Mouse (Mus musculus) limb, embryonic 14.5 days (tissue): ENCODE results near the gene BC004004. TPM values are rescaled to one million over a fixed set of nuclear protein-coding genes. Genes with fewer than 3 reads are reported as not detected.
"Not testable (repeated sequence)": the region's sequence is repeated elsewhere in the genome, so short reads cannot be mapped to it uniquely, and the experiment has no call there.

ENCODE experiments used
- ATAC-seq: fragments of 200-750 bp; cut with Nextera tagmentation; 2 replicates; pipeline ENCODE4 v1.8.0; 2017; ENCODE audit warnings: low read depth, moderate number of reproducible peaks, moderate TSS enrichment; ENCODE audit not compliant: low FRiP score
- DNase-seq: peaks from one replicate; pipeline ENCODE4 v3.0.0-alpha.2; 2015; ENCODE audit warnings: low spot score
- H3K27ac ChIP-seq: fragments of 300-500 bp; sonication (generic); replicated peaks from 2 replicates; pipeline ENCODE4 v1.5.1; 2014; ENCODE audit warnings: low read depth, mild to moderate bottlenecking, low read length, moderate library complexity, mixed read lengths
- H3K27me3 ChIP-seq: fragments of 300-500 bp; sonication (generic); 2 replicates; pipeline ENCODE4 v1.6.1; 2014; ENCODE audit warnings: low read length, mixed read lengths; ENCODE audit not compliant: control insufficient read depth, insufficient read depth
- H3K36me3 ChIP-seq: fragments of 300-500 bp; sonication (generic); 2 replicates; pipeline ENCODE4 v1.6.1; 2014; ENCODE audit warnings: mild to moderate bottlenecking, low read length, moderate library complexity, mixed read lengths; ENCODE audit not compliant: control insufficient read depth, insufficient read depth
- H3K4me1 ChIP-seq: fragments of 300-500 bp; sonication (generic); 2 replicates; pipeline ENCODE4 v1.6.1; 2014; ENCODE audit warnings: antibody characterized with exemption, low read length, mixed read lengths; ENCODE audit not compliant: control insufficient read depth, insufficient read depth
- H3K4me2 ChIP-seq: fragments of 300-500 bp; sonication (generic); replicated peaks from 2 replicates; pipeline ENCODE4 v1.6.1; 2014; ENCODE audit warnings: low read depth, mild to moderate bottlenecking, low read length, moderate library complexity; ENCODE audit not compliant: severe bottlenecking
- H3K4me3 ChIP-seq: fragments of 300-500 bp; sonication (generic); replicated peaks from 2 replicates; pipeline ENCODE4 v1.5.1; 2014; ENCODE audit warnings: low read length
- H3K9ac ChIP-seq: fragments of 300-500 bp; sonication (generic); 2 replicates; pipeline ENCODE4 v1.6.1; 2014; ENCODE audit warnings: mild to moderate bottlenecking, low read depth, low read length, moderate library complexity; ENCODE audit not compliant: severe bottlenecking
- H3K9me3 ChIP-seq: fragments of 300-500 bp; sonication (generic); 2 replicates; pipeline ENCODE4 v1.6.1; 2016; ENCODE audit warnings: low read length; ENCODE audit not compliant: control insufficient read depth
- POLR2A ChIP-seq: fragments of 200-500 bp; IDR thresholded peaks from 2 replicates; pipeline ENCODE4 v1.8.0; 2012; ENCODE audit warnings: inconsistent platforms, mild to moderate bottlenecking, moderate library complexity, borderline replicate concordance; ENCODE audit not compliant: insufficient read depth, insufficient read length; ENCODE audit errors: extremely low read depth
- WGBS: fragments of 180-500 bp; shearing (Covaris S2); extraction: QIAGEN DNeasy Blood & Tissue Kit; methylation state at CpG from one replicate; pipeline ENCODE4 v1.1.7; 2014; 5-methylcytosine and 5-hydroxymethylcytosine counted together
- polyA plus RNA-seq, 2 experiments: library from polyadenylated mRNA; depleted of rRNA in 1 of 2; stranded (reverse) in 1 of 2; unstranded in 1 of 2; fragments of >200 nt; fragmentation: Nextera tagmentation in 1 of 2; extraction: Ambion mirVana in 1 of 2; gene quantifications; 2 replicates each; pipeline versions ENCODE4 v1.2.1 to v1.2.3; 2012 to 2014

Gene BC004004
- polyA plus RNA-seq, 2 experiments: 58.7 to 85.3 TPM

GRCm38 (mm10) chr17:29247881-29248280 is 20.7 kb upstream of the BC004004 start:
- no peaks in the 10 kb centered on the region for H3K9me3 ChIP-seq
- no peak overlapping the region for H3K27ac ChIP-seq
- H3K4me2 ChIP-seq: no peak overlapping the region
- no peak overlapping the region for H3K4me3 ChIP-seq
- H3K36me3 ChIP-seq: peaks cover 31% of the 10 kb centered on the region
- no peaks in the 10 kb centered on the region for H3K27me3 ChIP-seq
- peaks cover 25% of the 10 kb centered on the region for H3K4me1 ChIP-seq
- H3K9ac ChIP-seq: no peak overlapping the region
- no peak for TF ChIP-seq POLR2A
- DNase-seq (no peak), ATAC-seq (no peak)
- 75% methylated on average over 13 of the region's 13 CpGs for WGBS

DNA sequence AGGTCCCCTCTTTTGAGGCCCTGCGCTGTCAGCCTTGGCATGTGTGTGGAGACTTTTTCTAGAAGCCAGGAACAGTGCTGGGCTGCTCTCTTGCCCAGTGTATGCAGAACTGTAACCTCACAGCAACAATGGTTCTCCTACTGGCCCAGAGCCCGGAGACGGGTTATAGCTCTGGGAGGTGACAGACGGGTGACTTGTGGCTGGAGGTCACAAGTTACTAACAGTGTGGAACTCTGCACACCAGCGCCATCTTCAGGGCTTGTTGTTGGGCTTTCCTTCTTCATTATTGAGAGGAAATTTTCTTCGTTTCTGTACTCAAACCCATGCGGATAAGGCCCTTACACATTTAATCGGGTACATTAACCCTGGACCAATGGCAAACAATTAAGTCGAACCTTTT is 19.1 kb upstream of the BC004004 start:
- ATAC-seq: no peak
- DNase-seq: peak; percentile 66
- peaks cover 37% of the 10 kb centered on the region for H3K36me3 ChIP-seq

GRCm38 (mm10) chr17:29251006-29251405 is 17.6 kb upstream of the BC004004 start:
- not testable (repeated sequence) for DNase-seq, H3K27ac ChIP-seq, H3K4me2 ChIP-seq, H3K4me3 ChIP-seq, H3K9me3 ChIP-seq, H3K27me3 ChIP-seq, ATAC-seq, H3K9ac ChIP-seq
- 85% methylated on average over 14 of the region's 14 CpGs for WGBS
- Histone ChIP-seq H3K4me1 (peaks cover 11% of the 10 kb centered on the region), H3K36me3 (peaks cover 38% of the 10 kb centered on the region)

More for the DNA sequence above, 19.1 kb upstream of the BC004004 start:
- H3K27me3 ChIP-seq: no peaks in the 10 kb centered on the region
- no peak overlapping the region for H3K4me2 ChIP-seq
- H3K4me3 ChIP-seq: no peak overlapping the region
- H3K9ac ChIP-seq: no peak overlapping the region
- no peaks in the 10 kb centered on the region for H3K9me3 ChIP-seq
- TF ChIP-seq POLR2A: no peak
- peaks cover 25% of the 10 kb centered on the region for H3K4me1 ChIP-seq
- WGBS: 62% methylated on average over 9 of the region's 9 CpGs
- no peak overlapping the region for H3K27ac ChIP-seq

- Histone ChIP-seq H3K36me3 (peaks cover 43% of the 10 kb centered on the region), H3K27me3 (no peaks in the 10 kb centered on the region), H3K27ac (no peak overlapping the region), H3K4me3 (no peak overlapping the region), H3K4me2 (no peak overlapping the region), H3K4me1 (peaks cover 6% of the 10 kb centered on the region; the same call in 1 of the 2 replicates), H3K9me3 (no peaks in the 10 kb centered on the region), H3K9ac (no peak overlapping the region; the same call in 1 of the 2 replicates)
- 66% methylated on average over 15 of the region's 15 CpGs for WGBS
- DNase-seq (no peak), ATAC-seq (no peak)
- TF ChIP-seq POLR2A: no peak
These were observed 16.8 kb upstream of the BC004004 start for GRCm38 (mm10) chr17:29251608-29252390.

DNA sequence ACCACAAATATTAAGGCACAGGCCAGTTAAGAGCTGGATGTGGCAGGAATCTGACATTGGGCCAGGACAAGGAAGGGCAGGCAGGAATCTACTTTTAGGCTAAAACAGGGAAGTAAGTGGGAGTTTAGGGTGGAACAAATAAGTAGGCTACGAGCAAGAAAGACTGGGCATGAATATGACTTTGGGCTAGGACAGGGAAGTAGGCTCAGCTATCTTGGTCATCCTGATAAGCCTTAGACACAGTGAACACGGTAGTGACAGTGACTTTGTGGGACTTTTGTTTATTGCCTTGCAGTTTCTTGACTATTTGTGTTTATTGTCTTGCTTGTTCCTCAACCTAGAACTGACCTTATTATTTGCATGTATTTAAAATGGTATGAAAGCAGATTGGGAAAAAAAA is 15.4 kb upstream of the BC004004 start:
- Histone ChIP-seq H3K27me3 (no peaks in the 10 kb centered on the region), H3K4me2 (no peak overlapping the region), H3K9ac (no peak overlapping the region), H3K9me3 (no peaks in the 10 kb centered on the region), H3K27ac (no peak overlapping the region), H3K36me3 (peaks cover 57% of the 10 kb centered on the region), H3K4me1 (peaks cover 6% of the 10 kb centered on the region; the same call in 1 of the 2 replicates), H3K4me3 (no peak overlapping the region)
- ATAC-seq: no peak
- DNase-seq: no peak
- 87% methylated on average over 2 of the region's 2 CpGs for WGBS
- no peak for TF ChIP-seq POLR2A
